ENCODE assay signal across 9 mouse cellular contexts in the genomic region with DNA sequence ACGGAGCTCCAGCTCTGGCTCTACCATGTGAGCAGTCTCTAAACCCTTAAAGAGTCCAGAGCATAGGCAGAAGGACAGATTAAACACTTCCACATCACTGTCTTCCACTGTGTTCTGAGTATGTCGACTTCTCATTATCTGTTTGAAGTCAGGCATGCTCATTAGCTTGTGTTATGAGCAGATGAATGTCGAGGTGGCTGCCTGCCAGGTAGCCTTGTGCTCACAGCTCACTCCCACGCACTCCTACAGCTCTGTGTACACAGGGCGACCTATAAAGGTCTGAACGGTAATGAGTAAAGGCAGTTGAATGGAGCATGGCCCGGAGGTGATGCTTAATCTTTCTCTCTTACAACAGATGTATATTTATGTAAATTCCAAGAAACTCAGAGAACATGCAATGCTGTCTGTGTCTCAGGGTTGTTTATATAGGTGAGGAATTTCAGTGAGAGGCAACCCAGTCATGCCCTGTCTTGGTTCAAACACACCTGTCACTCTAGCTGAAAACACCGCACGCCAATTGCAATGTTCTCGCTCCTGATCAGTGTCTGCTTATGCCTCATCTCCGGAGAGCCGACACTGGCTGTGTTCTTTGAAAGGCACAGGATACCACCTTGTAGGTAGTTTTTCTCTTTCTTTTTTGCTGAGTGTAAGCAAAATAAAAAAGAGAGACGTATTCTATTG.
DNase-seq lines count a peak whose midpoint lies in the region; ATAC-seq lines count a peak whose summit lies in the region.
"Had no signal": no experiment of that assay in that cellular context is flagged by ENCODE, and none has a peak within 500 bp of the region (broad histone marks: within the 10 kb centered on the region; RNA-seq: fewer than 3 reads in every experiment).

No protein-coding gene starts in this region.

- DNase-seq in heart, embryonic 10.5 days (ENCODE audit: low spot score) = no peak
- DNase-seq in urinary bladder, postnatal 14 days (ENCODE audit: low spot score) = peak; percentile 62
- no peak for DNase-seq in urinary bladder, adult 18-20 months (ENCODE audit: low spot score in 2 of 2)
- DNase-seq in heart, postnatal 10 days = peak; percentile 51 to 63
- DNase-seq in natural killer cell, adult 2 months (ENCODE audit: low spot score in 2 of 2) = no peak
- no peak for DNase-seq in thymus, postnatal 0 days (ENCODE audit: low spot score)

- H3K4me3 ChIP-seq in heart, embryonic 12.5 days = no peak overlapping the region
- H3K4me3 ChIP-seq in heart, embryonic 10.5 days = no peak overlapping the region
- H3K4me3 ChIP-seq in lung, embryonic 16.5 days (ENCODE audit: low read length) = no peak overlapping the region
- H3K4me3 ChIP-seq: erythroblast, embryonic 14.5 days had no signal

- 51% methylated on average over 13 of the region's 13 CpGs for WGBS in heart, embryonic 12.5 days
- 62% methylated on average over 13 of the region's 13 CpGs for WGBS in heart, embryonic 10.5 days
- 30% methylated on average over 13 of the region's 13 CpGs for WGBS in lung, embryonic 16.5 days

- peaks cover 19% of the 10 kb centered on the region for H3K4me1 ChIP-seq in heart, embryonic 12.5 days (replicated peaks)
- peaks cover 9% of the 10 kb centered on the region for H3K4me1 ChIP-seq in heart, embryonic 10.5 days
- peaks cover 17% of the 10 kb centered on the region for H3K4me1 ChIP-seq in lung, embryonic 16.5 days (replicated peaks; ENCODE audit: control insufficient read depth, insufficient read depth, low read length)

- no peaks in the 10 kb centered on the region for H3K27me3 ChIP-seq in heart, embryonic 12.5 days (replicated peaks)
- H3K27me3 ChIP-seq in heart, embryonic 10.5 days (ENCODE audit: insufficient read depth, poor library complexity, severe bottlenecking) = no peaks in the 10 kb centered on the region
- no peaks in the 10 kb centered on the region for H3K27me3 ChIP-seq in lung, embryonic 16.5 days (ENCODE audit: control insufficient read depth, insufficient read depth, low read depth, low read length)

- H3K9me3 ChIP-seq in heart, embryonic 12.5 days (replicated peaks) = no peaks in the 10 kb centered on the region
- no peaks in the 10 kb centered on the region for H3K9me3 ChIP-seq in heart, embryonic 10.5 days
- H3K9me3 ChIP-seq in lung, embryonic 16.5 days (ENCODE audit: control insufficient read depth, low read length) = no peaks in the 10 kb centered on the region

- peak overlapping the region; percentile 48 for H3K27ac ChIP-seq in heart, embryonic 12.5 days (ENCODE audit: poor library complexity, severe bottlenecking)
- H3K27ac ChIP-seq in heart, embryonic 10.5 days = no peak overlapping the region
- no peak overlapping the region for H3K27ac ChIP-seq in lung, embryonic 16.5 days (ENCODE audit: low read length)

- no peak overlapping the region for H3K9ac ChIP-seq in heart, embryonic 12.5 days
- no peak overlapping the region for H3K9ac ChIP-seq in lung, embryonic 16.5 days (ENCODE audit: low read length)

- no peaks in the 10 kb centered on the region for H3K36me3 ChIP-seq in heart, embryonic 12.5 days
- H3K36me3 ChIP-seq in heart, embryonic 10.5 days = no peaks in the 10 kb centered on the region
- H3K36me3 ChIP-seq in lung, embryonic 16.5 days (ENCODE audit: control insufficient read depth, insufficient read depth, low read length) = no peaks in the 10 kb centered on the region

- 0 out of 2 replicates have a peak overlapping the region, but pooled peaks have one; percentile 0 for H3K4me2 ChIP-seq in heart, embryonic 12.5 days
- no peak overlapping the region for H3K4me2 ChIP-seq in lung, embryonic 16.5 days (ENCODE audit: low read depth, low read length)

- ATAC-seq in heart, embryonic 12.5 days (ENCODE audit: insufficient number of reproducible peaks, low FRiP score) = peak; percentile 53; the same call in 1 of the 2 replicates
- ATAC-seq in lung, embryonic 16.5 days (ENCODE audit: low read depth) = peak; percentile 78

- intact Hi-C loops in heart, postnatal 10 days (cut with DNase I) = no loop called here

Comparison
In these comparisons a context has a peak if more than half of its experiments do, and no peak if none do; other contexts are left out.
1. DNase-seq: peak in urinary bladder, postnatal 14 days (single experiment) and heart, postnatal 10 days (2 of 2); none in heart, embryonic 10.5 days (single experiment), urinary bladder, adult 18-20 months (0 of 2), natural killer cell, adult 2 months (0 of 2) and thymus, postnatal 0 days (single experiment).